Mouse (Mus musculus): ENCODE measurements around the gene Scoc.

Scoc gene

GRCm38 (mm10) chr8:83406836-83407235 lies 51.4 kb downstream of the Scoc start:
- no peak for ATAC-seq (ENCODE audit: insufficient number of reproducible peaks, low FRiP score, low TSS enrichment)

- no peak for ATAC-seq (ENCODE audit: insufficient number of reproducible peaks, low FRiP score, low TSS enrichment)
Observed at GRCm38 (mm10) chr8:83405548-83405947, 52.6 kb downstream of the Scoc start.

GRCm38 (mm10) chr8:83397726-83398125 lies 60.5 kb downstream of the Scoc start:
- no peak for ATAC-seq (ENCODE audit: insufficient number of reproducible peaks, low FRiP score, low TSS enrichment)

- ATAC-seq (ENCODE audit: insufficient number of reproducible peaks, low FRiP score, low TSS enrichment), result no peak
Observed at GRCm38 (mm10) chr8:83396680-83397079, 61.5 kb downstream of the Scoc start.

GRCm38 (mm10) chr8:83394325-83394724 lies 63.9 kb downstream of the Scoc start:
- ATAC-seq (ENCODE audit: insufficient number of reproducible peaks, low FRiP score, low TSS enrichment), result no peak

- no peak for ATAC-seq (ENCODE audit: insufficient number of reproducible peaks, low FRiP score, low TSS enrichment)
Observed at GRCm38 (mm10) chr8:83392521-83392920, 65.7 kb downstream of the Scoc start.

- peak; percentile 26 for ATAC-seq (ENCODE audit: insufficient number of reproducible peaks, low FRiP score, low TSS enrichment)
Observed at GRCm38 (mm10) chr8:83390006-83390701, 68.0 kb downstream of the Scoc start.

- peak; percentile 93 for ATAC-seq (ENCODE audit: insufficient number of reproducible peaks, low FRiP score, low TSS enrichment)
Observed at GRCm38 (mm10) chr8:83389316-83390005, 68.7 kb downstream of the Scoc start, which contains the start of gene Clgn. Gene Clgn (plus strand): TSS chr8:83389867.

- no peak for ATAC-seq (ENCODE audit: insufficient number of reproducible peaks, low FRiP score, low TSS enrichment)
Observed at GRCm38 (mm10) chr8:83382850-83383249, 75.3 kb downstream of the Scoc start.

- ATAC-seq (ENCODE audit: insufficient number of reproducible peaks, low FRiP score, low TSS enrichment), result no peak
Observed at GRCm38 (mm10) chr8:83381016-83381415, 77.2 kb downstream of the Scoc start.

GRCm38 (mm10) chr8:83380141-83380540 lies 78.0 kb downstream of the Scoc start:
- no peak for ATAC-seq (ENCODE audit: insufficient number of reproducible peaks, low FRiP score, low TSS enrichment)
